Mouse (Mus musculus) CD4-positive naive resting alpha-beta T cell, adult 76 days (primary cell): ENCODE results near the gene Rnf8. TPM values are rescaled to one million over a fixed set of nuclear protein-coding genes. Genes with fewer than 3 reads are reported as not detected.

Source experiments
- total RNA-seq: library from RNA; stranded (reverse); gene quantifications from one replicate; pipeline ENCODE4 v1.2.4, GENCODE M21; 2023

Gene Rnf8
- 60.5 TPM for total RNA-seq

DNA sequence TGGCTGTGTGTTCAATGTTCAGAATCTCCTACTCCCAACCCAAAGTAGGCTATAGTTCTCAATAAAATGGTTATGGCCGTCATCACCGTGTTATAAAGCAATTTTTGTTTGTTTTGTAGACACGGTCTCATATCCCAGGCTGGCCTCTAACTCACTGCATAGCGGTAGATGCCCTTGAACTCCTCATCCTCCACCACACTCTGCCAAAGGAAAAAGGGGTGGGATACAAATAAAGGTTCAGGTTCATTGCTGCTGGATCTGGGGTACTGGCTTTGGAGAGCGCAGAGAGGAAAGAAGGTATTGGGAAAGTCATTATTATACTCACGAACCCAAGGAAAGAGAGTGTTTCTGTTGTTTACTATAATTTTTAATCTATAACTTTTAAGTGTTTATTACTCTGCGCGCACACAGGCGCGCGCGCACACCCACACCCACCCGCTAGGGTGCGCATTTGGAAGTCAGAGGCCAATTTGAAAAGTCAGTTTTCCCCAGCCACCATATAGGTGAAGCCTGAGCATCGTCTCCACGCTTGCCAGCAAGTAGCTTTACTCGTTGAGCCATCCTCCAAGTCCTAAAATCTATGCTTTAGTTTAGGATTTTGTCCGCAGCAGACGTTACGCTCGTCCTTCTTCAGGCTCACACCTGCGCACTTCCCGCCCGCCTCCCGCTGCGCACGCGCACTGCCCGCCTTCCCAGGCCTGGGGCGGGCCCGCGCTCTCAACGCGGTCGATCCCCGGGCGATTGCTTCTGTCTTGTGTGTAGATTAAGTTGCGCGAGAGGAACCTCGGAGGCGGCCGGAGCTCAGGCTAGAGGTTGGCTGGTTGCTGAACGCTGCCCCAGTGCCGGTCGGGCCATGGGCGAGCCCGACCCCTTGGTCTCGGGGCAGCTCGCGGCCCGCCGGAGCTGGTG, at the start of gene Rnf8, which contains the start of gene Gm28043:
TSS of gene Rnf8 (plus strand) at position 676 of the 909 bp plus-strand sequence.
TSS of gene Gm28043 (plus strand) at position 762 of the 909 bp plus-strand sequence.

DNA sequence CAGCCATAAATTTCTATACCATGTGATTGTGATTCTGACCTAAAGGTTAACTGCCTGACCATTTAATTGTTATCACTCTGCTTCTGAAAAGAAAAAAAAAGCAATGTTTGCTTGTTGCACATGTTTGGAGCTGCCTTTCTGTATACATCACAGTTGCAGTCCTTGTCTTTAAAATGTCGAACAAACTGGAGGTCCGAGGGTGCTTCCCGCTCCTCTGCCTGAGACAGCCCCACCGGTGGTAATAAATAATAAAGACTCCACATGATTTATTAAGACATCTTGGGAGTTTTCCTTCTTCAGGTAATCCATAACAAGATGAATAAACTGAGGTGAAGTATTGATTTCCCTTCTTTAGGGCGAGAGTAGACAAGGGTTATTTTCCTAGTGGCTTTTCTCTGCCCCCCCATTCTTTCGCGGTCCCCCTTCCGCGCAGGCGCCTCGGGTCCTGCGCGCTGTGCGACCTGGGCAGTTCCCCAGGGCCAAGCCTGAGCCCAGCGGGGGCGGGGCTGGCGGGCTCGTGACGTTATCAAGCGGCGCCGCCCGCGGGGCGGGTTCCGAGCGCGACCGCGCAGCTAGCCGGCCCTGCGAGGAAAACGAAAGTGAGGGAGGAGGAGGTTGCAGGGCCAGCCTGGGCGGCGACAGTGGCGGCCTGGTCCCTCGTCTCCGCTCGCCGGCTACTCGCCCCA, 45.6 kb downstream of the Rnf8 start, which contains the start of gene Cmtr1:
TSS of gene Cmtr1 (plus strand) at position 520 of the 686 bp plus-strand sequence.

Other genes with a start within 250 kb of the Rnf8 start
- 557 TPM for gene Pim1, start 124.0 kb upstream of the Rnf8 start, total RNA-seq
- gene Gm17657, start 65.2 kb upstream of the Rnf8 start, total RNA-seq, result not detected
- gene Tbc1d22b, start 65.0 kb upstream of the Rnf8 start, total RNA-seq, result 45.5 TPM
- not detected for gene Tmem217, start 62.4 kb upstream of the Rnf8 start, total RNA-seq
- gene Gm28043, start 86 bp downstream of the Rnf8 start, total RNA-seq, result 11.7 TPM
- 122 TPM for gene Cmtr1, start 45.8 kb downstream of the Rnf8 start, total RNA-seq
- 6.8 TPM for gene Ccdc167, start 102.3 kb downstream of the Rnf8 start, total RNA-seq